Mouse (Mus musculus): Measurements from ENCODE around the gene Tmbim6.
"Not testable (repeated sequence)": the region's sequence is repeated elsewhere in the genome, so short reads cannot be mapped to it uniquely, and the experiment has no call there.

The Tmbim6 gene

DNA sequence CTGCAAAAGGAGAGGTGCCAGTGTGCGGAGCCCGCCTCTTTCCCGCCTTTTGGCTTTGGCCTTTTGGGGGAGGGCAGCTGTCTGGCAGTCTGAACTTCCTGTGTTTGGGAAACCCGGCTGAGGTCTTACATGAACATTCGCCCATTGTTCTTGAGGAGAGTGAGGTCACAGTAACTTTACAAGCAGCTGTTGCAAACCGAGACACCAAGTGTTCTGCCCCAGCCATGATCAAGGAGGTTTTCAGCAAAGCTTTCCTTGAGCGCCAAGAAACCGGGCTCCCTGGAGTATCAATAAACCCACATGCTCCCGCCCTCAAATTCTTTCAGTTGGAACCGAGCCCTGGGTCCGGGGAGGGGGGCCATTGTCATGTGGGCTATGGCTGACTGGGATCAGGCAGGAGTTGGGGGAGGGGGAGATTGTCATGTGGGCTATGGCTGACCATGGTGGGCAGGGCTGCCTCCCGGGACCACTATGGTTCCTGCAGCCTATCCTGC, 27.9 kb downstream of the Tmbim6 start:
- peak; percentile 66 to 77 for DNase-seq

- DNase-seq = peak in 1 of 2 experiments; percentile 53
Measured at GRCm38 (mm10) chr15:99421152-99421551, 28.5 kb downstream of the Tmbim6 start.

DNA sequence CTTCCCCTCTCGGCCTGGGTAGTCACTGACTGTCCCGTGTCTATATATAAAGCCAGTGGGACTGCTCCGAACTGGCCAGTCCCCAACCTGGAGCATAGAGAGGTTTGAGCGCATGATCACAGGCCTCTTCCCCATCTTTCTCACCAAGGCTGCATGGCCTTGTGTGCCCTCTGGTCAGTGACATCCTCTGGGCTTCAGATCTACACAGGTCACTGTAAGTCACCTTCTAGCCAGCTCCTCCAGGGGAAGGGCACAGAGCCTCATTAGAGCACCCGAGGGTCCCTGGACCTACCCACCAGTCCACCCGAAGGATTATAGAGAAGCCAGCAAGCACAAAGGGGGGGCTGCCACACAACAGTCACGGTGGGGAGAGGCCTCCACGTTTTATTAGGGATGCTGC, 29.0 kb downstream of the Tmbim6 start:
- DNase-seq = no peak

GRCm38 (mm10) chr15:99422551-99422950, 29.9 kb downstream of the Tmbim6 start:
- no peak for DNase-seq

- no peak for DNase-seq
Measured at GRCm38 (mm10) chr15:99423131-99423530, 30.4 kb downstream of the Tmbim6 start.

DNA sequence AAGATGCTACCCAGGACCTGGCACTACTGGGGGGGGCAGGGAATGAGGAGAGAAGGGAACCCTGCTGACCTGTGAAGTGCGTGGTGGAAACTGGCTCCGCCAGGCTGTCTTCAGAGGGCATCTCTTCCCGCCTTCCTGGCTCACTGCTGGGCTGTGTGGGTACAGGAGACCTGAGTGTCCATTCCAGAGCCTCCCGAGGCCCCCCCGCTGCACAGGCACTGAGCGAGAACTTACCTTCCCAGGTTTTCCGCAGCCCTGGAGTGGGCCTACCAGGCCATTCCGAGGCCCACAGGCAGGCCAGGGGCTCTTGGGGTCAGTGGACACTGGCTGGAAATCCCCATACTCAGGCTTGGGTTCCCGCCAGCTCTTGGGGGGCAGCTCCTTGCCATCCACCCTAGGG, 31.2 kb downstream of the Tmbim6 start:
- no peak for DNase-seq

DNA sequence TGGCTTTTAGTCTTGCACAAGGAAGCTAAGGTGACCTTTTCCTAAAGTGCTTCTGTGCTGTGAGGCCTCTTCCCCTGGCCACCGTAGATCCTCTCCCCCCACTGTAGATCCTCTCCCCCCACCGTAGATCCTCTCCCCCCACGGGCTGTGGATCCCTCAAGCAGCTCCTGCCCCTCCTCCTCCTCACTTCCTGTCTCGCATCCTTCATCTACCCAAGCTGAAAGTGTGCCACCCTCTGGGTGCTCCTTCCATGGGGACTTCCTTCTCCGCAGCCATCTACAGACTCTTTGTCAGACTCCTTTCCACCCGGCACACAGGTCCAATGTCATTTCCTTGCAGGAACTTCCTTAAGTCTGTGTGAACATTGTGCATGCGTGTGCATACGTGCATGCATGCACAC, 37.7 kb downstream of the Tmbim6 start:
- no peak for DNase-seq

- no peak for DNase-seq
Measured at GRCm38 (mm10) chr15:99431063-99431462, 38.4 kb downstream of the Tmbim6 start.

DNA sequence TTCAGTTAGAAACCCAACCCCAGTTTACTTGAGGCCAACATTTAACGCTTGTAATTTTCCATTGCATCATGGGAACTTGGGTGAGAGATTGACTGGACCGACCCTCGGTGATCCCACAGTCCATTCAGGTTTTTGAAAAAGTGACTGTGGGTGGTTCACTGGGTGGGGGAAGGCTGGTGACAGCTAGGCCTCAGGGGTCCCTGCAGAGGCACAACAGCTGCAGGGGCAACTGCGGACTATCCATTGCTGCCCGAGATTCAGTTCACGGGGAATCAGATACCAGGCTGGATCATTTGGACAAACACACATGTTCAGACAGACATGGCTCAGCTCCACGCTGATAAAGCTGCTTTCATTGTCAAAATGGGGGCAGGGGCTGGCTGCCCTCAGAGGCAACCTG, 38.8 kb downstream of the Tmbim6 start:
- no peak for DNase-seq

GRCm38 (mm10) chr15:99431967-99432366, 39.3 kb downstream of the Tmbim6 start:
- peak in 1 of 2 experiments; percentile 31 for DNase-seq

GRCm38 (mm10) chr15:99433081-99433718, 40.5 kb downstream of the Tmbim6 start:
- peak in 1 of 2 experiments; percentile 67 for DNase-seq

GRCm38 (mm10) chr15:99433913-99434312, 41.2 kb downstream of the Tmbim6 start:
- DNase-seq = peak in 1 of 2 experiments; percentile 11

DNA sequence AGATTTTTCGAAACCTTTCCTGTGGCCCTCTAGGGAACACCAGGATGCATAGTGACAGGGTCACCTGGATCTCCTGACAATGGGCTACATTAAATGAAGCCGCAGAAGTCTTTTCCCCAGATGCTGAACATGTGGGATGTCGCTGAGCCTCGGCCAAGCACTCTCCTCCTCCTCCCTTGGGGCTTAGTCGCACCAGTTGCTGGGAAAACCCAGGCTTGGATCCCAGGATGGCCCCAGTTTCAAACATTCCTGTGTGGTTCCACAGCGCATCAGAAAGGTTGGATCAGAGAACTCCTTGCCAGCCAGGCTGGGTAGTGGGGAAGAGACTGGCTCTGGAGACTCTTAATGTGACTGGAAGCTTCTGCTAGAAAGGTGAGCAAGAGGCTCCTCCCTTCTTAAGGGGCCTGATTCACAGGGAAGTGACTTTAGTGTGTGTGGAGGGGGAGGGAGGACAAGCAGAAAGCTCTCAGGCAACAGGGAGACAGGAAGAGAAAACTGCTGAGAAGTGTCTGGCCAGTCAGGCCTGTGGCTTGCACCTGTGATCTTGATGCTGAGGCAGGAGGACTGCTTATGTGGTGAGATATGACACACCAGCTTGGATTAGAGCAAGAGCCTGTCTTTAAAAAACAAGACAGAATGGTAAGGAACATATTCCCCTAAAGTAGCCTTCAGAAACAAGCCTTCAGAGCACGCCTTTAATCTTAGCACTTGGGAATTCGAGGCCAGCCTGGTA, 46.5 kb downstream of the Tmbim6 start:
- DNase-seq = no peak

- no peak for DNase-seq
Measured at GRCm38 (mm10) chr15:99440112-99440815, 47.6 kb downstream of the Tmbim6 start.

DNA sequence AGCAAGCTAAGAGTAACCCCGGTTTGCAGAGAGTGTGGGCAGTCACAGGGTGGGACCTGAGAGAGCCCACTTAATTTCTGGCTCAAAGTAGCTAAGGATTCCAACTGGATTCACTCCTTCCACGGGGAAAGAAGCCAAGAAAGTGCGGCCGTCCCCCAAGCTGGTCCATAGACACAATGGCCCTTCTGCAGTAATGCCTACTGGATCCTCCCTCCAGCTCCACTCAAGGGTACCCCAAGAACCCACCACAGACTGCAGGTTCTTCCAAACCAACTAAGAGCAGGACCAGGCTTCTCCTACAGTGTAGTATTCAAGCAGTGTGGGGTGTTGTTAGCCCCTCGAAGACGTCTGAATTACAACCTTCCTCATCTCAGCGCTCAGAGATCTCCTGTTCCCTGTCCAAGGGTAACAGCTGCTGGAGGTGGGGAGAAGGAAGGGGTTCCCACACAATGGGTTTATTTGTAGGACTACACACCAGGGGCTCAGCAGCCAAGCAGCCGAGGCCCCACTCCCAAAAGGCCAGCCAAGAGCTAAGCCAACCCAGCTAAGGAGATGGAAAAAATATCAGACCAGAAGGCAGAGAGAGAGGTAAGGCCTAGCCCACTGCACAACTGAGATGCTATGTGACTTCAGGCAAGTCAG, 48.3 kb downstream of the Tmbim6 start:
- no peak for DNase-seq

DNA sequence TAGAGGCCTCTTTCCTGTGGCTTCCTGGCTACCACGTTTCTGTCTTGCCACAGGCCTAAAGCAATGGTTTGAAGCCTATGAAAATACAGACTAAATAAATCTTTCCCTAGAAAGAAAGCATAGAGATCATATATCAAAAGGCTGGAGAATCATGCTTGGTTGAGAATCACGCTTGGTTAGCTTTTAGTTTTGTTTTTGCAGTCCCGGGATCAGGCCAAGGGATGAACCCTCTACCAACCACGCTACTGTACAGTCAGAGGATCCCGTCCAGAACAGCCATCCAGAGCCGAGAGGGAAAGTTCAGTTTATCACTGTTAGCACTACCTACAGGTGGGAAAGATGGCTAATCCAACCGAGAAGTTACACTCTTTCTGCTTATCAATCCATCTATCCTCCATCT, 49.7 kb downstream of the Tmbim6 start:
- no peak for DNase-seq

DNA sequence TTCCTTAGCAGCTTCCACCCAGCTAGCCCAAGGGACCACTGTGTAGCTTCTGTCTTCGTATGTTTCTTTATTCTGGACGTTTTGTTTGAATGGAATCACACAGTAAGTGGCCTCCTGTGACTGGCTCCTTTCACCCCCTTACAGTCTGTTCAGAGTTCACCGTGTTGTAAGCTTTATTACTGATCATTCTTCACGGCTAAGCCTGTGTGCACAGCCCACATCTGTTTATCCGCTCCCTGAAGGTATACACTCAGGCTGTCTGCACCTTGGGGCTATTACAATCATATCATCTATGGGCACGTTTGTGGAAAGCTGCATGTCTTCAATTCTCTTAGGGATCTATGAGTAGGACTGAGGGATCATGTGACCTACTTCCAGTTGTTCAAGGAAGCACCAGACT, 52.9 kb downstream of the Tmbim6 start:
- DNase-seq = no peak

GRCm38 (mm10) chr15:99446136-99446535, 53.5 kb downstream of the Tmbim6 start:
- DNase-seq = not testable (repeated sequence)

DNA sequence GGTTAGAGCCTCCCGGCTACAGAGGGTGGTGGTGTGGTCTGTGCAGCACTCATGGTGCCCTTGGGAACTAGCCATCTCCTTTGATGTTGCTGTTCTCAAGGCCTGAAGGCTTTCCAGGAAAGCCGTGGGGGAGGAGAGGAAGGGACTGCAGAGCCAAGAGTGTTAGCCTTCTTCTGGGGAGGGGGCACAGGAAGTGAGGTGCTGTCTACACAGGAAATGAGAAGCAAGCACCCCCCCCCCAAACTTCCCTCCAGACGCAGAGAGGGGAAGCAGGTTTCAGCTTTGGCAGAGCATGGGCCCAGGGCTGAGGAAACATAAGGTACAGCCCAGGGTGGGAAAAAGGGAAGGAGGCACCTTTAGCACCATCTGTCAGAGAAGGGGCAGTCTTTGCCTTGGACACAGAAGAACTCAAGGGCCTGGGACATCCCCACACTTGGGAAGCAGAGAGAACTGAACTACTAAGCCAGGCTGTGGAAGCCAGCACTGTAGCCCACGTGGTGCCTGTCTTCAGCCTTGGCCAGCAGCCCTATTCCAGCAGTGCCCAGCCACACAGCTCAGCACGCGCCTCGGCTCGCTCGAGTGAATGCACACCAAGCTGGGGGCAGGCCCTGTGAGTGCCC, 56.6 kb downstream of the Tmbim6 start:
- DNase-seq = peak; percentile 46 to 63

DNA sequence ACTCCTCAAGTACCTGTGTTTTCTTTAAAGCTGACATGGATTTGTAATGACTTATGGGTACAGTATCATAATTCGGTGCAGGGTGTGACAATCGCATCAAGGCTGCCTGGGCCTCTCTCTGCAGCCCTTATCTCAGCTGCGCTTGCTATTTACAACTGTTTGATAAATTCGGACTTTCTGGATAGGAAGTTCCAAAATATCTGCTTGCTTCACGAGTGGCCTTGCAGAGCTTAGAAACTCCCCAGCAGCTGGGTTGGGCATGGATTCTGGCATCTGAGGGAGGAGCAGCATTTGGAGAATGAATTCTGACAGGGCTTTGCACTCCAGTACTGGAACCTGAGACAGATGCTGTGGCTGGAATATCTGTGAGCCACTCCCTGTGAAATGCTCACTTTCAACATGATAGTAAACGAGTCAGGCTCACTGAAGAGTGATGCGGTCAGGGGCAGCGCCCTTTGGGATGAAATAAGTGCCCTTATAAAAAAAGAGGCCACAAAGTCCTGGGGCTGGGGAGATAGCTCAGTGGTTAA, 57.1 kb downstream of the Tmbim6 start:
- no peak for DNase-seq

DNA sequence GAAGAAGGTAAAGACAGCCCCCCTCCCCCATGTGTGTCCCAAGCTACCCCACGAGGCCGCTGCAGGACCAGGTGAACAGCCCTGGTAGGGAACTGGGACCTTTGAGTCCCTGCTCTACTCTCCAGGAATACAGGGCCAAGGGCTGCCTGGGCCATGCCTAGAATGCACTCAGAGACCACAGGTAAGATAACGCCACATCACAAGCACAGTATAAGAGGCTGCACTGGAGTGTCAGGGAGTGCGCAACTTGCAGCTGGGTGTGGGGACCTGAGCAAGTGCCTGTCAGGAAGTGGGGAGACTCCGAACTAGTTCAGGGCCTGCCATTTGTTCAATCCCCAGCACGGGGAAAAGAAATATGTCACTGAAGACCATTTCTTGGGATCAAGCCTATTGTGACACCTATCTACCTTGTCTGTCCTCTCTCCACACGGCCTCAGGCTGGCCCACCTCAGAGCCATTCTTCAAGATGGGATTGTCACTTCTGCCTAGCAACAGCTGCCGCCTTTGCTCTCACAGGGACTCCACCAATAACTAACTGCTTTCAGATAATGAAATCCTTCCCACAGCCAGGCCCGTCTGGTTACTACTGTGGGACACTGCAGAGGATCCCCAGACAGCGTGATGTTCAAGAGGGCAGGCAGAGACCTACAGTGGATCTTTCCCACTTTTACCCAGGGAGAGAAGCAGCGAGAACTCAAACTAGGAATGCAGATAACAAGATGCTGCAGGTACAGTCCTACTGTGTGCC, 60.6 kb downstream of the Tmbim6 start:
- DNase-seq = no peak
